Mouse (Mus musculus): Measurements from ENCODE around the gene Heatr5b. TPM values are rescaled to one million over a fixed set of nuclear protein-coding genes. Genes with fewer than 3 reads are reported as not detected.

Gene Heatr5b
- polyA plus RNA-seq, 1 experiment from 2014 or later, result 20.6 TPM

DNA sequence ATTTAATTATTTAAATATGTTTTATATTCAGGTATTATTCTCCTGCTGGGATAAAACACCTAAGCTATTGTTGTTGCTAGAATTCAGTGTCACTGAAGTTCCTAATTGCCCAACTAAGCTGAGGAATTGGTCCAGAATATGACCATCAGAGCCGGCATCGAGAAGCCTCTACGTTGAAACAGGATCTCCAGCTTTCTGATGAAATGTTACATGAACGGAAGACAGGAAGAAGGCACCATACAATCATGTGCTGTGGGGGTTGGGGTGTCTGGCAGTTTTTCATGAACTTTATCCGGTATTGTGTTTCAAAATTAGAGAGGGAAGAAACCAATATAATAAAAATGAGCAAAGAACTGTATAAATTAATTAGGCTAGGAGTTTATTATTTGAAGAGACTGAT, 71.9 kb downstream of the Heatr5b start:
- H3K36me3 ChIP-seq (replicated peaks), result peaks cover 48% of the 10 kb centered on the region
- no peak overlapping the region for H3K27ac ChIP-seq
- no peak overlapping the region for H3K9ac ChIP-seq
- no peaks in the 10 kb centered on the region for H3K9me3 ChIP-seq
- H3K4me3 ChIP-seq (replicated peaks), result no peak overlapping the region
- no peak overlapping the region for H3K4me2 ChIP-seq
- no peaks in the 10 kb centered on the region for H3K4me1 ChIP-seq
- no peaks in the 10 kb centered on the region for H3K27me3 ChIP-seq
- no peak for ATAC-seq (ENCODE audit: low FRiP score)
- 94% methylated on average over 5 of the region's 5 CpGs for WGBS

DNA sequence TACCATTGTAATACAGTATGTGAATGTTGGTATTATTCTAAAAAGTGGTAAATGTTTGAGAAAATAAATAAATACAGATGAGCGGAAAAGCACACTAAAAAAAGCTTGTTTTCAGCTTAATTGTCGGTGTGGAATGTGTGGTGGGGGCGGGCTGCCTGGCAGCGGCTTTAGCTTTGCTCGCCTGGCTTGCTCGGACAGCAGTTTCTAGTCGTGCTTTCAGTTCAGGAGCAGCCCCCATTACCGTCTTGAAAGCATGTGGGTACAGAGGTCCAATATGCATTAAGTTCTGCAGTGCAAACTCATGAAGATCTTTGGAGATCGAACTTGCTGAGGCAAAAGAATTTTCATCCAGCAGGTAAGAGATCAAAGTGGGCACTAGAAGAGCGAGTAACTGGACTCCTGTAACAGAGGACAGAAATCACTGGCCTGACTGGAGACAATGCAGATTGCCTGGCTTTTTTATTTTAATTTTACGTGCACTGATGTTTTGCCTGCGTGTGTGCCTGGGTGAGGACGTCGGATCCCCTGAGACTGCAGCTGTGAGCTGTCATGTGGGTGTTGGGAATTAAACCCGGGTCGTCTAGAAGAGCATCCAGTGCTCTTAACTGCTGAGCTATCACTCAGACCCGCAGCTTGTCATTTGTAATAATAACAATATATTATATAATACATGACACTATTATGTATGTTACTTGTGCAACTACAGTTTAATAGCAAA, 82.1 kb downstream of the Heatr5b start:
- WGBS, result 45% methylated on average over 17 of the region's 17 CpGs
- Histone ChIP-seq H3K27ac (no peak overlapping the region), H3K27me3 (no peaks in the 10 kb centered on the region), H3K36me3 (replicated peaks) (peaks cover 27% of the 10 kb centered on the region), H3K4me1 (no peaks in the 10 kb centered on the region), H3K4me3 (replicated peaks) (no peak overlapping the region), H3K4me2 (no peak overlapping the region), H3K9me3 (no peaks in the 10 kb centered on the region), H3K9ac (no peak overlapping the region)
- ATAC-seq (ENCODE audit: low FRiP score), result no peak

DNA sequence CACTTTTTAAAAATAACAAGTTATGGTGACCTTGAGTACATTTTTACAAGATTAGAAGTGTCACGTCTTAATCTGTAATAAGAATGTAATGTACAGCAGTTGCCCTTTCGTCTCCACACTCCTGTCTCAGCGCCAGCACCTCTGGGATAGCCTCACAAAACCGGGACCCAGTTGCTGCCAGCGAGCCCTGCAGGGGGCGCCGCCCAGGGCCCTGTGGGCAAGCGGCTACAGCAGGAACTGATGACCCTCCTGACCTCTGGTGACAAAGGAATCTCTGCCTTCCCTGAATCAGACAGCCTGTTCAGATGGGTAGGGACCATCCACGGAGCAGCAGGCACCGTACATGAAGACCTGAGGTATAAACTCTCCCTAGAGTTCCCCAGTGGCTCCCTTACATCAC, 83.1 kb downstream of the Heatr5b start:
- Histone ChIP-seq H3K27ac (no peak overlapping the region), H3K4me1 (no peaks in the 10 kb centered on the region), H3K4me2 (no peak overlapping the region), H3K9ac (no peak overlapping the region), H3K36me3 (replicated peaks) (peaks cover 27% of the 10 kb centered on the region), H3K27me3 (no peaks in the 10 kb centered on the region), H3K9me3 (no peaks in the 10 kb centered on the region), H3K4me3 (replicated peaks) (no peak overlapping the region)
- ATAC-seq (ENCODE audit: low FRiP score), result peak; percentile 46; the same call in 1 of the 2 replicates
- 47% methylated on average over 10 of the region's 10 CpGs for WGBS

DNA sequence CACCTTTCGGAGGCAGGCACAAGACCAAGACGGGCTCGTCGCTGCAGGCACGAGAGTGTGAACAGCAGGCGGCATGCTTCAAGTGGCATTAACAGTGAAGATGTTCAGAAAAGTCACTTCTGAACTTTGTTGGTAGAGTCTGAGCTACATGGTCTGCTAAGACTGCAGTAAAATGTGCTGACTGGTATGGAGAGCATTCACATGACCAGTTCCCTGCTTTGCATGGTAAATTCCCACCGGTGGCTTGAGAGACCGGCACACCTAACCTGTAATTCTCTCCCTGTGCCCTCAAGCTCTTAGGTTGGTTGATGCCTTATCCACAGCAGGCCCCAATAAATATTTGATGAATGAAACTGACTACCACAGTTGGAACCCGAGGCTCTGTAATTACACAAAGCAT, 86.7 kb downstream of the Heatr5b start:
- Histone ChIP-seq H3K4me2 (no peak overlapping the region), H3K9me3 (no peaks in the 10 kb centered on the region), H3K4me1 (no peaks in the 10 kb centered on the region), H3K36me3 (replicated peaks) (peaks cover 10% of the 10 kb centered on the region; the same call in 1 of the 2 replicates), H3K4me3 (replicated peaks) (no peak overlapping the region), H3K27me3 (no peaks in the 10 kb centered on the region), H3K9ac (no peak overlapping the region), H3K27ac (no peak overlapping the region)
- WGBS, result 91% methylated on average over 9 of the region's 9 CpGs
- ATAC-seq (ENCODE audit: low FRiP score), result no peak

DNA sequence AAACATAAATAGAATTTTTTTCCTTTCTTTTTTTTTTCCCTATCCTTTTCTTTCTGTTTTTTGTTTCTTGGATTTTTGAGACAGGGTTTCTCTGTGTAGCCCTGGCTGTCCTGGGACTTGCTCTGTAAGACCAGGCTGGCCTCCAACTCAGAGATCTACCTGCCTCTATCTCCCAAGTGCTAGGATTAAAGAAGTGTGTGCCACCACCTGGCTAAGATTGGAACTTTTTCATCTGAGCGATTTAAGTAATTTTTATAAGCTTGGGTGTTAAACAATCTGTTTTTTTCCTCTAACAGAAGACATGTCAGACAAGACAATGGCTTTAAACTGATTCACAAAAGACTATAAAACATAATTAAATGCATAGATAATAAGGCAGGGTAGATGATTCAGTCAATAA, 96.7 kb downstream of the Heatr5b start:
- ATAC-seq (ENCODE audit: low FRiP score), result no peak
- 37% methylated on average over 1 of the region's 1 CpGs for WGBS
- H3K27me3 ChIP-seq, result no peaks in the 10 kb centered on the region
- no peaks in the 10 kb centered on the region for H3K36me3 ChIP-seq (replicated peaks)
- H3K9ac ChIP-seq, result no peak overlapping the region
- H3K4me1 ChIP-seq, result peaks cover 16% of the 10 kb centered on the region
- H3K9me3 ChIP-seq, result no peaks in the 10 kb centered on the region
- H3K4me3 ChIP-seq (replicated peaks), result no peak overlapping the region
- no peak overlapping the region for H3K4me2 ChIP-seq
- H3K27ac ChIP-seq, result no peak overlapping the region

DNA sequence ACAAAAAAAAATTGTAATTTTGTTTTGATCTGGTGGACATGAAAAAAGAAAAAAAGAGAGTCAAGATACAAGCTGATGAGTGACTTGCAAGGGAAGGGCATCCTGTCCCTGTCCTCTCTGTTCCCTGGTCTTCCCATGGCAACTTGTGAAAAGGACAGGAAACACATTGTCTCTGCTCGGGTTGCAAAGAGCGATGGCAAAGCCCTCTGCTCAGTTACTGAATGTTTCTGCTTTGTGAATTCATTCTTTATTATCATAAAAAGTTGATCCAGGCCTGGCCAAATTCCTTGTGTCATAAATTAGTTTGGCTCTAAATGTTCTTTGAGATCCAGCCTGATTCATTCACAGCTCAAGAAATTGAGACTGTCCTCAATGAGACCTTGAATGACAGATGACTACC, 97.4 kb downstream of the Heatr5b start:
- 32% methylated on average over 2 of the region's 2 CpGs for WGBS
- Histone ChIP-seq H3K9ac (no peak overlapping the region), H3K27ac (no peak overlapping the region), H3K36me3 (replicated peaks) (no peaks in the 10 kb centered on the region), H3K4me1 (peaks cover 16% of the 10 kb centered on the region), H3K4me3 (replicated peaks) (no peak overlapping the region), H3K27me3 (no peaks in the 10 kb centered on the region), H3K4me2 (no peak overlapping the region), H3K9me3 (no peaks in the 10 kb centered on the region)
- ATAC-seq (ENCODE audit: low FRiP score), result no peak

DNA sequence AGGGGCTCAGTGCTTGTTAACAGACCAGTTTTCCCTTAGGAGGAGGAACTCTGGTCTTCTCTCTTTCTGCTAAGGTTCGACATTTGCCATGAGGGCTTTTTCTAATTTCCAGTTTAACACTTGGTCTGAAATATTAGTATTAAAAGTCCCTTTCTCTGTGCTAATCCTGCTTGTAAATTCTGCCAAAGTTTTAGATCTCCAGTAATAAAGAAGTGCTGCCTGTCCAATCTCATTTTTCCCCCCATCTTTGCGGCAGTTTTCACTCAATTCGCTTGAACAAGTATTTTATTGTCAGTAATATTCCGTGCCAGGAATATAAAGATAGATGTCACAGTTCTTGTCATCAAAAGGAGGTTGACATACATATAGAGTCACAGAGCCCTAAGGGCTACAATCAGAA, 98.1 kb downstream of the Heatr5b start, which contains the start of gene Strn:
TSS of gene Strn (minus strand) at position 101 of the 400 bp plus-strand sequence.
- no peaks in the 10 kb centered on the region for H3K9me3 ChIP-seq
- peaks cover 20% of the 10 kb centered on the region for H3K4me1 ChIP-seq
- H3K36me3 ChIP-seq (replicated peaks), result no peaks in the 10 kb centered on the region
- no peak for ATAC-seq (ENCODE audit: low FRiP score)
- peak within 1 kb of the TSS; percentile 90 for H3K4me3 ChIP-seq (replicated peaks)
- H3K27ac ChIP-seq, result peak within 1 kb of the TSS; percentile 83
- H3K9ac ChIP-seq, result peak within 1 kb of the TSS; percentile 90
- no peaks in the 10 kb centered on the region for H3K27me3 ChIP-seq
- peak within 1 kb of the TSS; percentile 75 for H3K4me2 ChIP-seq
- WGBS, result 49% methylated on average over 4 of the region's 4 CpGs

DNA sequence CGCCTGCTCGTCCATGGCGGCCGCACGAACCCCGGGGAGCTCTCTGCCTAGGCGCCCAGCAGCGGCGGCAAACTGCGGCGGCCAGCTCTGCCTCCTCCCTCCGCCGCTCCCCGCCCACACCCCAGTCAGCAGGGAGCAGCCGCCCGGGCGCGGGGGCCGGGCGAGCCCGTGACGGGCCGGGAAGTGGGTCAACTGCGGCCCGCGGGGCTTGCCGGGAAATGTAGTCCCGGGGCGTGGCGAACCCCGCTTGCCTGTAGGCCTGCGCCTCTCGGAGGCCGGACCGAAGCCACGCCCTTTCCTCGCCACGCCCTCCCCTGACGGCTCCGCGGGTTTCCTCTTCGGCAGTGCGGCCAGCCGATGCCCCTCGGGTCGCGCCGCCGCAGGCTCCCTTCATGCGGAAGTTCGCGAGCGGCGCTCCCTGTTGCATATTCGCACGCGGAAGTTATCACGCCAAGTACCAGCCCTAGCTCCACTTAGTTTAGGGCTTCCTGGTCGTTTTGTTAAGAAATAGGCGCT, 98.6 kb downstream of the Heatr5b start:
- 1% methylated on average over 56 of the region's 60 CpGs for WGBS
- peak; percentile 100 for ATAC-seq (ENCODE audit: low FRiP score)
- H3K4me3 ChIP-seq (replicated peaks), result peak overlapping the region; percentile 90
- peaks cover 20% of the 10 kb centered on the region for H3K4me1 ChIP-seq
- H3K27me3 ChIP-seq, result no peaks in the 10 kb centered on the region
- H3K4me2 ChIP-seq, result peak overlapping the region; percentile 75
- peak overlapping the region; percentile 90 for H3K9ac ChIP-seq
- no peaks in the 10 kb centered on the region for H3K36me3 ChIP-seq (replicated peaks)
- no peaks in the 10 kb centered on the region for H3K9me3 ChIP-seq
- peak overlapping the region; percentile 83 for H3K27ac ChIP-seq

DNA sequence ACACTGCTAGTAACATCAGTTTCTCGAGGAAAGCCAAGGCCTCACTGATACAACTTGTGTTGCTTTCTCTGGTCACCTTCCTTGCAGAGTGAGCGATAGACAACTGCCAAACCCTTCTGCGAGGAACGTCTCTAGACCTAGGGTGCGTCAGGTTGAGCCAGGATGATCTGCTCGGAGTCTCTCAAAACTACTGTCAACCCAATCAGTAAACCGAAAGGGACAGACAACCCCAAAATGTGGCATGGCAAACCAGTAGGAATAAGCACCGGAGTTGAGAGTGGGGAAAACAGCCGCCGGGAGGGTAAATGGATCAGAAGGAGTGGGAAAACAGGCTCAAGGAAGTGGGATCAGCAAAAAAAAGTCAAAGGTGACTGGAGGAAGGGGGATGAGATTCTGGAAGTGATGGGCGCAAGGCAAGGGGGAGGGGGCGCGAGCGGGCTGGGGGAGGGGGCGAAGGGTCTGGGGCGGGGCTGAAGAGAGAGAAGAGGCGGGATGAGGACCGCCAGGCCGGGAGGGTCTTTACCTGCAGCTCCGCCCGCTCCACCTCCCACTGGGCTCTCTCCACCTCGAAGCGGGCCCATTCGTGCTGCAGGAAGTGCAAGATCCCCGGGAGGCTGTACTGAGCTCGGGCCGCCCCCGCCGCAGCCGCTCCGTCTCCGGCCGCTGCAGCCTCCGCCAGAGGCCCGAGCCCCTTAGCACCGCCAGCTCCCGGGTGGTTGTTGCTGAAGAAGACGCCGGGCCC, 99.3 kb downstream of the Heatr5b start:
- 2% methylated on average over 13 of the region's 39 CpGs for WGBS
- H3K27ac ChIP-seq, result peak overlapping the region; percentile 83
- ATAC-seq (ENCODE audit: low FRiP score), result peak; percentile 84

DNA sequence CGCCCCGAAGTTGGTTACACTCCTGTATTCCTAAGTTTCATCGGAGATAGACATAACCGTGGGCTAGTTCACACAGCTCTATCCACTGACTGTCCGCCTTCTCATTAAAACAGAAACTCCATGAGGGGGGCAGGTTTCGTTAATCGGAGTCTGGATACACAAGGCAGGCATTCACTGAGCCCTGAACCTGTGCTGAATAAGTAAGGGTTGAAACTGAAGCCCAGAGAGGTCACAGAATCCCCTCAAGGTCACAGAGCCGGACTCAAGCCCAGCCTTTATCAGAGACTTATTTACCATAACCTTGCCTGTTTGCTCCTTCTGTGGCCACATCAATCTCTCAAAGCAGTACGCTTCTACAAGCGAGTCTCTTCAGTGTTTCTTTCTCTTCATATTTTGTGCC, 100.4 kb downstream of the Heatr5b start:
- Histone ChIP-seq H3K4me1 (peaks cover 20% of the 10 kb centered on the region), H3K9me3 (no peaks in the 10 kb centered on the region), H3K27ac (no peak overlapping the region), H3K4me3 (replicated peaks) (no peak overlapping the region; the same call in 1 of the 2 replicates), H3K36me3 (replicated peaks) (no peaks in the 10 kb centered on the region), H3K9ac (no peak overlapping the region), H3K4me2 (peak overlapping the region; percentile 75), H3K27me3 (no peaks in the 10 kb centered on the region)
- 73% methylated on average over 10 of the region's 10 CpGs for WGBS
- ATAC-seq (ENCODE audit: low FRiP score), result no peak

More for the DNA sequence above, 99.3 kb downstream of the Heatr5b start:
- H3K4me2 ChIP-seq, result peak overlapping the region; percentile 75
- peak overlapping the region; percentile 90 for H3K9ac ChIP-seq
- peak overlapping the region; percentile 90 for H3K4me3 ChIP-seq (replicated peaks)
- no peaks in the 10 kb centered on the region for H3K9me3 ChIP-seq
- H3K27me3 ChIP-seq, result no peaks in the 10 kb centered on the region
- H3K4me1 ChIP-seq, result peaks cover 20% of the 10 kb centered on the region
- H3K36me3 ChIP-seq (replicated peaks), result no peaks in the 10 kb centered on the region

DNA sequence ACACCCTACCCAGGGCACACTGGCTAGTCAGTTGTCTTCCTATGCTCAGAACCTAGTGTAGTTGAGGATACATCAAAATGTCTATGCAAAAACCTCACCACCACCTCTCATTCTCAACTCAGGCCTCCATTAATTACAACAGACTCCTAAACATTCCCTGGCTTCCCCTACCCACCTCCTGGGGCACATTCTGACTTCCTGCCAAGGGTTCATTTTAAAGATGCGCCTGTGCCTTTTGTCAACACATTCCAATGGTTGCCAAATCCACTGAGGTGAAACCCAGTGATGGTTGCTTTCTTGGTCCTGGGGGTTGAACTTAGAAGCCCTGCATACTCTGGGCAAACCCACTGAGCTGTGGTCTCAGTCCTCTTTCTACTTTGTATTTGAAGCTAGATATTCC, 103.1 kb downstream of the Heatr5b start:
- Histone ChIP-seq H3K27ac (no peak overlapping the region), H3K4me2 (no peak overlapping the region), H3K9ac (no peak overlapping the region), H3K9me3 (no peaks in the 10 kb centered on the region), H3K36me3 (replicated peaks) (no peaks in the 10 kb centered on the region), H3K4me3 (replicated peaks) (no peak overlapping the region), H3K4me1 (peaks cover 17% of the 10 kb centered on the region), H3K27me3 (no peaks in the 10 kb centered on the region)
- ATAC-seq (ENCODE audit: low FRiP score), result no peak
- 72% methylated on average over 1 of the region's 1 CpGs for WGBS

DNA sequence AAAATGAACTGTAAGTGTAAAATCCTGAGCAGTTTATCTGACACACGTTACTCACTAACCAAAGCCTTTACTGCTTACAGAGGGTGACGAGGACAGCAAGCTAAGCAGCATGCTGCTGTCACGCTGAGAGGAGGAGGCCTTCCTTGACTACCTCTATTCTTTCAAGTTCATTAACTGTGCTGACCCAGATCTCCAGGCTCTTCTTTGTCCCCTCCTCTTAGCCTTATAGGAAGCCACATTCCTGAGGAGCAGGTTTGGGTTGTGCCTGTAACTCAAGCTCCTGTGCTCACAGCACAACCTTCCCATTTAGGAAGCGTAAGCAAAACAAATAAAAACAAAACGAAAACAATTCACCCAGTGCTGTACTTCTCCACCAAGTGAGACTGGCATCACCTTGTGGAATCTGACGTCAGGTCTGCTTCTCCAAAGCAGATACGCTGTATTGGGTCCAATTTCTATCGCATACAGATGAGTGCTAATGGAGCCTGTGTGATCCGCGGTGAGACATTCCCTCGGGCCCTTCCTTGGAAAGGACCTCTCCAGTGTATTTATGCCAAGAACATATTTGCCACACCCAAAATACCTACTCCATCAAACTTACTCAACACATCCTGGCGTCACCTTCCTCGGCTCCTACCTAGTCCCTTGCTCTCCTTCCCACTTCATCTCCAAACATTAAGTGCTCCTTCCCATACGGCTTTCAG, 108.3 kb downstream of the Heatr5b start:
- no peak overlapping the region for H3K4me3 ChIP-seq (replicated peaks)
- H3K36me3 ChIP-seq (replicated peaks), result no peaks in the 10 kb centered on the region
- no peak overlapping the region for H3K4me2 ChIP-seq
- H3K4me1 ChIP-seq, result no peaks in the 10 kb centered on the region
- no peak overlapping the region for H3K27ac ChIP-seq
- no peak overlapping the region for H3K9ac ChIP-seq
- no peaks in the 10 kb centered on the region for H3K27me3 ChIP-seq
- ATAC-seq (ENCODE audit: low FRiP score), result no peak
- H3K9me3 ChIP-seq, result no peaks in the 10 kb centered on the region
- WGBS, result 77% methylated on average over 14 of the region's 14 CpGs
